In genomic region chr9:85391283-85391682, GRCm38 (mm10) we compare ENCODE assay signal across 13 mouse cellular contexts.
"Had no signal": no experiment of that assay in that cellular context is flagged by ENCODE, and none has a peak within 500 bp of the region (broad histone marks: within the 10 kb centered on the region; RNA-seq: fewer than 3 reads in every experiment).

No protein-coding gene starts in this region.

- ATAC-seq: midbrain, embryonic 13.5 days; midbrain, embryonic 15.5 days had no signal

- DNase-seq: lung, adult 18-20 months; lung, embryonic 14.5 days; lung, postnatal 10 days; lung, postnatal 4 days; right cerebral cortex, postnatal 14 days; thymus, adult 18-20 months; thymus, postnatal 25 days; thymus, postnatal 4 days had no signal

- H3K36me3 ChIP-seq: midbrain, embryonic 13.5 days; midbrain, embryonic 15.5 days; neural tube, embryonic 12.5 days had no signal

- H3K4me1 ChIP-seq: midbrain, embryonic 13.5 days; midbrain, embryonic 15.5 days; neural tube, embryonic 12.5 days had no signal

- H3K27me3 ChIP-seq: midbrain, embryonic 13.5 days; midbrain, embryonic 15.5 days; neural tube, embryonic 12.5 days had no signal

- H3K27ac ChIP-seq: liver, embryonic 14.5 days; midbrain, embryonic 13.5 days; midbrain, embryonic 15.5 days; neural tube, embryonic 12.5 days had no signal

- H3K4me3 ChIP-seq: midbrain, embryonic 13.5 days; midbrain, embryonic 15.5 days; neural tube, embryonic 12.5 days had no signal

- H3K9ac ChIP-seq: liver, embryonic 14.5 days; lung, embryonic 14.5 days; midbrain, embryonic 13.5 days; midbrain, embryonic 15.5 days; neural tube, embryonic 12.5 days had no signal

- H3K9me3 ChIP-seq: midbrain, embryonic 13.5 days; midbrain, embryonic 15.5 days; neural tube, embryonic 12.5 days had no signal

- H3K4me2 ChIP-seq: lung, embryonic 14.5 days; midbrain, embryonic 11.5 days; midbrain, embryonic 13.5 days; midbrain, embryonic 15.5 days; neural tube, embryonic 12.5 days had no signal
